Mouse (Mus musculus) heart, postnatal 4 days (tissue): ENCODE measurements around the gene Cd2. TPM values are rescaled to one million over a fixed set of nuclear protein-coding genes. Genes with fewer than 3 reads are reported as not detected.

Experiments
- DNase-seq: peaks from one replicate; pipeline ENCODE4 v3.0.0; 2021
- total RNA-seq, 2 experiments: library from RNA; stranded (reverse); gene quantifications; 2 replicates each; pipeline ENCODE4 v1.2.3; 2021

Cd2 gene
- total RNA-seq, 2 experiments from 2014 or later = 0.24 to 0.38 TPM

DNA sequence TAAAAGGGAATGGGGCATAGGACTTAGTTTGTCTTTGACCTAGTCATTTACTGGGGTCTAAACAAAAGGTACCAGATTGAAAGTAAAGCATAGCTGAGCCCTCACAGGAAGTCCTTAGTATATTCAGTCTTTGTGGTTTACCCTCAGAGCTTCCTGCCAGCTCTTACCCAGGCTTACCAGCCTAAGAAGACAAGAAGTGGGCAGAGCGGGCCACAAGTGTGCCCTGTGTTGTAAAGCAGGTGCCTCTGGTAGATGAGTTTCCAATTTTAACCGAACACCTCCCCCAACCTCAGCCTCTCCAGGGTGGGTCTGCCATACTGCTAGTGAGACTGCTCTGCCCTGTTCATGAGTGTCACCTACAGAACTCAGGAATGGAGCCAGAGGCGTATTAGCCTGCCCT, 12.9 kb downstream of the Cd2 start:
- DNase-seq = no peak

GRCm38 (mm10) chr3:101274041-101274770, 13.5 kb downstream of the Cd2 start:
- DNase-seq = peak; percentile 45

DNA sequence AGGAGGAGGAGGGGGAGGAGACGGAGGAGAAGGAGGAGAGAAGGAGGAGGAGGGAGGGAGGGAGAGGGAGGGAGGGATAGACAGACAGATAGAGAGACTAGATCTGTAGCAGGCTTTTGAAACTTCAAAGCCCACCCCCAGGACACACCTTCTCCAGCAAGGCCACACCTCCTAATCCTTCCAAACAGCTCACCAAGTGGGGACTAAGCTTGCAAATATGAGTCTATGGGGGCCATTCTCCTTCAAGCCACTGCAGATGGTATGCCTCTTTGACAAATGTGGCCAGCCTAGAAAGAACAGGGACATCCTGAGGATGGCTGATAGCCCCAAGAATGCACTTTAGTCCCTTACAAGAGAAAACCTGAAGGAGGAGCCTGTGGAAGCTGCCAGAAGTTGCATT, 15.6 kb downstream of the Cd2 start:
- DNase-seq = no peak

DNA sequence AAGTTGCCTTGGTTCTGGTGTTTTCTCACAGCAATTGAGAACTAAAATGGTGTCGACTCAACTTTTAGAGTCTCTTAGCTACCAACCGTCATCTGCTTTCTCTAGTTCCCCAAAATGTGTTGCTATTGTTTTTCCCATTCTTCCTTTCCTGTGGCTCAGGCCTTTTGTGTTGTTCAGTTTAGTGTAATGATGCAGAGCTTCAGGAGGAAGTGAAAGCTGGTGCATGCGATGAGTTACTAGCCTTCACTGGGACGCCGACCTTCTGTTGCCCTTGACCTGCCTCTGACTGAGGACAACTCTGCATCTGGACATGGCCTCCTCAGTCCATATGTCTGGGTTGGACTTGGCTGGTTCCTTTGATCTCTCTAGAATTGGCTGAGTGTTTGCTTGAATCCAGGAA, 16.9 kb downstream of the Cd2 start:
- no peak for DNase-seq

DNA sequence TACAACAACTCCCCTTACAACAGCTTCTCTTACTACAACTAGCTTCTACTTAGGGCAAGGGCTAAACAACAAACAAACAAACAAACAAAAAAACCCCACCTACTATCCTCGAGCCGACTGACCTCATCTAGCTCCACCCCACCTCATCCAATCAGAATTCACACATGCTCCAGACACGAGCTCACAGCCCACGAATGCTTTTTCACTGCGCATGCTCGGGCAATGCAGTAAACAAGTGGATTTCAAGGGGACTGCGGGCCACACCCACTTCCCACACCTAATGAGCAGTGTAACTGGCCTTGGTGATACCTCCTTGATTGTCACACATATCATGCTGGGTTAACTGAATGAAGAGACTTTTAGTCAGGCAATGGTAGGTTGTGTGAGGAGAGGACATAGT, 19.4 kb downstream of the Cd2 start:
- no peak for DNase-seq

DNA sequence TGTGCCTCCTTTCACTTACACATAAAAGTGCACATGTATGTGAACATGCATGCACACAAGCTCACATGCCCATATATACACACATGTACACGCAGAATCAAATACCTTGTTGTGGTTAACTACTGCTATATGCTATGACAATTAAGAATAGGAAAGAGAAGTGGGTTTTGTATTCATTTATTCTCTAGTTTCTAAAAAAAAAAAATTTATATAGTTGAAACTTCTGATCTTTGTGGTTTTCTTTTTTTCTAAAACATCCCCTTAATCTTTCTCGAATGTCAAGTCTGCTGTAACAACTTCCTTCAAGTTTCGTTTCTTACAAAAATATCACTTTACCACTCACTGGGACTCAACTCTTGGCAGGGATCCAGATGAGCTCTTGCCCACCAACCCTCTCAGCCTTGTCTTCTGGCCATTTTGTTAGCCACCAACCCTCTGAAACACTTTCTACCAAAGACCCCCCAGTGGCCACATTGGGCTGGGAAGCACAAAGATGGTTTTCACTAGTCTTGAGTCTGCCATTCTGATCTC, 22.1 kb downstream of the Cd2 start:
- DNase-seq = no peak

GRCm38 (mm10) chr3:101258976-101259375, 28.8 kb downstream of the Cd2 start:
- DNase-seq = no peak

GRCm38 (mm10) chr3:101256090-101256489, 31.6 kb downstream of the Cd2 start:
- peak; percentile 17 for DNase-seq

DNA sequence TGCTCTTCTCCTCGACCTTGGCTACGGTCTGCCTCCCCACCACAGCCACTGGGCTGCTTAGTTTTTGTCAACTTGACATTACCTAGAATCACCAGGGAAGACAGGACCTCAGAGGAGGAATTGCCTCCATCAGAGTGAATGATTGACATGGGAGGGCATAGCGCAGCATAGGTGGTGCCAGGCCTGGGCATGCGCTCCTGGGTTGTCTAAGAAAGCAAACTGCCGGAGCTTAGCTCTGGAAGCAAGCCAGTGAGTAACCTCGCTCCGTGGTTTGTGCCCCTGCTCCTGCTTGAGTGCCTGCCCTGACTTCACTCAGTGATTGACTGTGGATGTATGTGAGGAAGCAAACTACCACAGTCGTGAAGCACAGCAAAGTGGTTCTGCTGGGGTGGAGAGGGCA, 35.6 kb downstream of the Cd2 start:
- DNase-seq = no peak

DNA sequence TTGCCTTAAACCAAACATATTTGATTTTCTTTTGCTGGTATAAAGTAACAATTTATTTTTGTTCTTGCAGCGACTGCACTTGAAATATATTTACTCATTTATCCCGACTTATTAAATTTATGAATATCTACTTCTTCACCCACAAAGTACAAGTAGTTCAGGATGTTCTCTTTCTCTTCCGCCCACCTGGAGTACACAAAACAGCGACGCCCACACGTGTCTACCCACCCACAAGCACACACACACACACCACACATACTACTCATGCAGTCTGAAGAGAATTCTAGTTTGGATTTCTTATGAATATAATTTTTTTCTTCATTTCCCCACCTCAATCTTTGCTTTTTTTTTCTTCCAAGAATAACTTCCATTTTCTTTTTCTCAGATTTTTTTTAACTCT, 37.9 kb downstream of the Cd2 start:
- no peak for DNase-seq

- no peak for DNase-seq
Observed at GRCm38 (mm10) chr3:101245212-101245611, 42.5 kb downstream of the Cd2 start.

DNA sequence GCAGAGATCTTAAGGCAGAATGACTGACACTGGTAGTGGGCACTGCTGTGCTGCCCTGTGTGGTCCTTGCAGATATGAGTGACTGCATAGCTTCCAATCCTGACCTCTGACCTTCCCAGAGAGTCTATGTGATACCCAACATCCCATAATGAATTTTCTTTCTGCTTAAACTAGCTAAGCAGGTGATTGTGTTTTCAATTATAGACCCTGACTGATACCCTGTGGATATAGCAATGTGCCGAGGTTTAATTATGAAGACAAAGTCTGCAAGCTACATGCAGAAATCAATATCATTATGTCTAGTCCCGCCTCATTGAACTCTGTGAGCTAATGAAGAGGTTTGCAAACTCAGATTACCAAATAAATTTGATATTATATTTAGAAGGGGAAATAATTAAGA, 44.7 kb downstream of the Cd2 start:
- DNase-seq = no peak

DNA sequence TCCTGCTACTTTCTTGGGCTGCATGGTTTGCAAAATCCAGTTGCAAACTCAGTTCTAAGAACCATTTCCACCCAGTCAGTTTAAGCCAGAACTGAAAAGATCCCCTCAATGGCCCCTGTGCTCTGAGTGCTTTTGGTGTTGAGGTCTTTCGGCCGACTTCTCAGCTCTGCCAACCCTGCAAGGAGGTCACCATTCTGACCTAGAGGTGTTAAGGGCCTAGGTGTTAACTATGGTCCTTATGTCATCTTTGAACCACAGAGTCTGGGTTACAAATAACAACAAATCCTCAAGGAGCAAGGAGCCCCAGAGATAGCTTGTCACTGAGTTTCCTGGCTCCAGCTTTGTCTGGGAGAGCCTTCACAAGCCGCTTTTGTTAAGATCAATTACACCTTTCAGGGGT, 45.9 kb downstream of the Cd2 start:
- no peak for DNase-seq

DNA sequence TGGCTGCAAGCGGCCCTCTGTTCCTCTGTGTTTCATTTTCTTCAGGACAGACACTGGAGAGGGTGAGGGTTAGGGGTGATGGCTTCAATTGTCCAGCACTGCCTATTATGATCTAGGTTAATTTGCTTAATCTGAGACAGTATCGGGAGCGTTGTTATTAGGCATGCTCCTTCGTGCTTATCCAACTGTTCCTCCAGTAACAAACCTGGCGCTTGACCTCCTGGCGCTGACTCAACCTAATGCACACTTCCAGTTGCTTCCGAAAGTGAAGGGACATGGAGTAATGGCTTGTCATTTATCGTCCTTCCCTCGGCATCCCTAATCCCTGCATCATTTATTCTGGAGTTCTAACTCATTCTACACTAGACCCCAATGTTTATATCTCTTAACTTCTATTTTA, 46.9 kb downstream of the Cd2 start:
- no peak for DNase-seq

- no peak for DNase-seq
Observed at GRCm38 (mm10) chr3:101239236-101239635, 48.5 kb downstream of the Cd2 start.

- peak; percentile 35 for DNase-seq
Observed at GRCm38 (mm10) chr3:101238695-101239094, 49.0 kb downstream of the Cd2 start.

DNA sequence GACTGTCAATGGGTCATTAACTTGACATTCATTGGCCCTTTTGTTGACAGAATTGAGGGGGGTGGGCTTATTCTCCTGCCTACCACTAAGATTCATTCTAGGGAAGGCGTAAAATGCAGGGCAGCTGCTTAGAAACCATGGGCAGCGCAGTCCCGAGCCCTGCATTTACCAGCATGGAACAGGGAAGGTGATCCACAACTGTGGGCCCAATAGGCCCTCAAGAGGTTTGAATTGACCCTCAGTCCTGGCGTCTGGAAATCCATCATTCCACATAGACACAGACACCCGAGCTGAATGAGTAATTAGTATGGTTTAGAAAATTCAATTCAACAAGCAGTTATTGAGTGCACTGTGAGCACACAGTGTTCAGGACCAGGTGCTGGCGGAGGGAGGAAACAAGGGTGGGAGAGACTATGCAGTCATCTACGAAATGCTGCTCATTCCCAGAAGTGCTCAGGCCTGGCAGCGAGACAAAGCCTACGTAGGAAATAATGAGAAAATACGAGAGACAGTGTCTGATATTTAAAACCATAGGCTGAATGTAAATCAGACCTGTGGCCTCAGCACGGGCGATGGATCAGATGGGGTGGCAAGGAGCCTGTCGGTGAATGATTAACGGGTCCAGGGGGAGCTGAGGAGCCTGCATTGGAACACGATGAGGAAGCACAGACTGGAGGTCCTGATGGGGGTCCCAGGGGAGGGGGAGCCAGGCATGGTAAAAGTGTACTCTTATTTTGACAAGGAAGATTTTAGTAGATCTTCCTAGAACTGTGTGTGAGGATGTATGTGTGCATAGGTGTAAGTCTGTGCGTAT, 50.5 kb downstream of the Cd2 start:
- DNase-seq = no peak

DNA sequence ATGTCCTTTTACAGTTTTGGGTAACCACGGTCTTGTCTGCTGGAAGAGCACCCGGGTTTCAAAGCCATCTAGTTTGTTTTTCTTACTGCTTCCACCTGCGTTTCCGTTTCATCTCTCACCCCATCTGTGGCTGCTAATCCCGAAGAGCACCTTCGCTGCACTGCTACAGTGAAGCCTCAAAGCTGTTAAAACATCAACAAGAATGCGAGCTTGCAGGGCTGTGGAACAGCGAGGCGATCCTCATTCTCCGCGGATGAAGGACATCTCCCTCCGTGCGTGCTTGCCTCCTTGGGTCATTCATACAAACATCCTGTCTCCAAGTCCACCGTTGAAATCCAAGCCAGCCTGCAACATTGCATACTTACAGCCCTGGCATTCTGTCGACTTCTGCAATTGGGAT, 51.5 kb downstream of the Cd2 start:
- DNase-seq = no peak

- DNase-seq = no peak
Observed at GRCm38 (mm10) chr3:101235321-101235720, 52.4 kb downstream of the Cd2 start.

DNA sequence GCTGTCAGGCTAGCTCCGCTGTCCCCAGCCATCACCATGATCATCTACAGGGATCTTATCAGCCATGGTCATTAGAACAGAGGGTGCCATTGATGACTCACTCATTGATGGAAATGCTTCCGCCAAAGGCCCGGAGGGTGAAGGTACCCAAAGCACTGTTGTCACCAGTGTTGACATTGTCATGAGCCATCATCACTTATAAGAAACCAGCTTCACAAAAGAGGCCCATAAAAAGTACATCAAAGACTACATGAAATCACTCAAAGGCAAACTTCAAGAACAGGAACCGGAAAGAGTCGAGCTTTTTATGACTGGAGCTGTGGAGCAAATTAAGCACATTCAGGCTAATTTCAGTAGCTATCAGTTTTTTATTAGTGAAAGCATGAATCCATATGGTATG, 54.3 kb downstream of the Cd2 start:
- no peak for DNase-seq

DNA sequence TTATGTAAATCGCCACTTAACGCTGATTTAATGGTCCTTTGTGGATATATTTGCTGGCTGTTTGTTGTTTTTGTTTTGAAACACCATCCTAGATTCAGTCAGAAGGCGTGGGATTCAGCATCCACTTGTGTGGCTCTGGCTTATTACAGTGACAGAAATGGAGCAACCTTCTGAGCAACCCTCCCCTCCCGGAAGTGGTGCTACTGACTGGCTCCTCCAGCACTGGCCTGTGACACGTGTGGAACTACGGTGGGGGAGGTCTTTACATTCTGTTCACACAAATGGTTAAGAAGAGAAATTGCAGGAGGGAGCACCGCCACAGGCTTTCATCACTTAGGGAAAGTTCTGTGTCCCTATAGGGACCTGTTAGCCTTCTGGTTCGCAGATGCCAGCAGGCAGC, 55.2 kb downstream of the Cd2 start:
- DNase-seq = no peak

DNA sequence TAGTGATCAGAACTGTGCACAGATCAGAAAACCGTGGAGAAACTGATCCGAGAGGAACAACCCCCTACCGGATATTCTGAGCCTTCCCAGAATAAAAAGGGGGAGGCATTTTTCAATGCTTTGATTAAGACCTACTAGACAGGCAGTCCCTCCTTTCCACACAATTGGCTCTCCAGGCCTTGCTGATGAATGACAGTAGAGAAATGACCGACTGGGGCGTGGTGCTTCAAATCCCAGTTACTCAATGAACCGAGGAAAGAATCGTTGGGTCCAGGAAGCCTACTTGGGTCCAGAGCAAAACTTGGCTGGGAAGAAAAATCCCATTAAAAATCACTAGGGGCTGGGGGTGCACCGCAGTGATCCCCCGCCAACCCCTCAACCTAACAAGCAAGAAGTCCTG, 57.5 kb downstream of the Cd2 start:
- DNase-seq = no peak

DNA sequence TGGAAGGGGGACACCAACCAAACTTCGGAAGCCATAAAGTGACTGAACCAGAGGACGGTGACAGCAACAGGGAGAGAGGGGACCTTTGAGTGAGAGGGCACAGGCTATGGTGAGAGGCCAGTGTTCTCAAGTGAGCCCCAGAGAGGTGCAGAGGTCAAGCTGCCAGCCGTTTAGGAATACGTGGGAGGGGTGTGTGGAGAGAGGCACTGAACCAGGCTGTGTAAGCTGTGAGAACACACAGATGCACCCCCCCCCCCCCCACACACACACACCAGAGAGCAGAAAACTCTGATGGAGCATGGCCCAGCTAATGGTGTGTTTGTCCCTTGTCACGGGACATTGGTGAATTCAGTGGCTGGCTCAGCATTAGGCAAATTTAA, 58.2 kb downstream of the Cd2 start:
- no peak for DNase-seq
